Mouse (Mus musculus) hindbrain, embryonic 16.5 days (tissue): Measurements from ENCODE around the gene Ube4a. TPM values are rescaled to one million over a fixed set of nuclear protein-coding genes. Genes with fewer than 3 reads are reported as not detected.
"Not testable (repeated sequence)": the region's sequence is repeated elsewhere in the genome, so short reads cannot be mapped to it uniquely, and the experiment has no call there.

ENCODE experiments used
- ATAC-seq: fragments of 200-750 bp; cut with Nextera tagmentation; 2 replicates; pipeline ENCODE4 v1.8.0; 2017; ENCODE audit warnings: moderate TSS enrichment, moderate library complexity
- H3K27ac ChIP-seq: fragments of 300-500 bp; sonication (generic); 2 replicates; pipeline ENCODE4 v1.5.1; 2014; ENCODE audit warnings: low read depth, mild to moderate bottlenecking, control low read depth, low read length, moderate library complexity
- H3K27me3 ChIP-seq: fragments of 300-500 bp; sonication (generic); replicated peaks from 2 replicates; pipeline ENCODE4 v1.6.1; 2014; ENCODE audit warnings: low read length; ENCODE audit not compliant: control insufficient read depth, insufficient read depth
- H3K36me3 ChIP-seq: fragments of 300-500 bp; sonication (generic); 2 replicates; pipeline ENCODE4 v1.6.1; 2014; ENCODE audit warnings: mild to moderate bottlenecking, low read length, moderate library complexity, mixed read lengths; ENCODE audit not compliant: control insufficient read depth, insufficient read depth
- H3K4me1 ChIP-seq: fragments of 300-500 bp; sonication (generic); 2 replicates; pipeline ENCODE4 v1.6.1; 2014; ENCODE audit warnings: low read depth, low read length; ENCODE audit not compliant: control insufficient read depth, insufficient read depth
- H3K4me2 ChIP-seq: fragments of 300-500 bp; sonication (generic); 2 replicates; pipeline ENCODE4 v1.6.1; 2014; ENCODE audit warnings: mild to moderate bottlenecking, low read length, control low read depth, moderate library complexity
- H3K4me3 ChIP-seq: fragments of 300-500 bp; sonication (generic); 2 replicates; pipeline ENCODE4 v1.5.1; 2014; ENCODE audit warnings: mild to moderate bottlenecking, low read length, control low read depth, moderate library complexity
- H3K9ac ChIP-seq: fragments of 300-500 bp; sonication (generic); 2 replicates; pipeline ENCODE4 v1.6.1; 2014; ENCODE audit warnings: low read depth, mild to moderate bottlenecking, control low read depth, low read length, moderate library complexity
- H3K9me3 ChIP-seq: fragments of 300-500 bp; sonication (generic); 2 replicates; pipeline ENCODE4 v1.6.1; 2014; ENCODE audit warnings: mild to moderate bottlenecking, low read length, moderate library complexity; ENCODE audit not compliant: control insufficient read depth
- WGBS: fragments of 180-500 bp; shearing (Covaris S2); extraction: QIAGEN DNeasy Blood & Tissue Kit; methylation state at CpG from one replicate; pipeline ENCODE4 v1.1.7; 2014; 5-methylcytosine and 5-hydroxymethylcytosine counted together
- polyA plus RNA-seq: library from polyadenylated mRNA; unstranded; fragments of >200 nt; fragmentation: Nextera tagmentation; extraction: Ambion mirVana; gene quantifications from 2 replicates; pipeline ENCODE4 v1.2.1, GENCODE M21; 2015

Ube4a gene
- polyA plus RNA-seq, 1 experiment from 2014 or later, result 31.8 TPM

- ATAC-seq, result no peak
- Histone ChIP-seq H3K36me3 (no peaks in the 10 kb centered on the region), H3K4me1 (no peaks in the 10 kb centered on the region), H3K9ac (no peak overlapping the region), H3K9me3 (no peaks in the 10 kb centered on the region), H3K27ac (no peak overlapping the region), H3K27me3 (no peaks in the 10 kb centered on the region), H3K4me2 (no peak overlapping the region), H3K4me3 (no peak overlapping the region)
- 82% methylated on average over 2 of the region's 2 CpGs for WGBS
These were observed 17.6 kb upstream of the Ube4a start for GRCm38 (mm10) chr9:44983001-44983400.

- no peak for ATAC-seq
- Histone ChIP-seq H3K9ac (no peak overlapping the region), H3K27ac (no peak overlapping the region), H3K9me3 (no peaks in the 10 kb centered on the region), H3K27me3 (no peaks in the 10 kb centered on the region), H3K4me1 (no peaks in the 10 kb centered on the region), H3K4me2 (no peak overlapping the region), H3K4me3 (no peak overlapping the region), H3K36me3 (no peaks in the 10 kb centered on the region)
- WGBS, result 98% methylated on average over 3 of the region's 3 CpGs
These were observed 17.1 kb upstream of the Ube4a start for GRCm38 (mm10) chr9:44982531-44982930.

- Histone ChIP-seq H3K4me2 (no peak overlapping the region), H3K36me3 (no peaks in the 10 kb centered on the region), H3K4me1 (no peaks in the 10 kb centered on the region), H3K9ac (no peak overlapping the region), H3K27ac (no peak overlapping the region), H3K4me3 (no peak overlapping the region), H3K27me3 (no peaks in the 10 kb centered on the region), H3K9me3 (no peaks in the 10 kb centered on the region)
- 91% methylated on average over 8 of the region's 8 CpGs for WGBS
- no peak for ATAC-seq
These were observed 16.7 kb upstream of the Ube4a start for GRCm38 (mm10) chr9:44982081-44982480.

GRCm38 (mm10) chr9:44981676-44982075 lies 16.3 kb upstream of the Ube4a start, which contains the start of gene Cd3d:
Gene Cd3d (plus strand): TSS chr9:44981786.
- Histone ChIP-seq H3K9ac (no peak within 1 kb of the TSS), H3K36me3 (no peaks in the 10 kb centered on the region), H3K4me3 (no peak within 1 kb of the TSS), H3K4me1 (no peaks in the 10 kb centered on the region), H3K9me3 (no peaks in the 10 kb centered on the region), H3K4me2 (no peak within 1 kb of the TSS), H3K27ac (no peak within 1 kb of the TSS), H3K27me3 (no peaks in the 10 kb centered on the region)
- ATAC-seq, result no peak
- 84% methylated on average over 4 of the region's 4 CpGs for WGBS

GRCm38 (mm10) chr9:44981104-44981503 lies 15.7 kb upstream of the Ube4a start:
- Histone ChIP-seq H3K9me3 (no peaks in the 10 kb centered on the region), H3K9ac (no peak overlapping the region), H3K4me2 (no peak overlapping the region), H3K27me3 (0 out of 2 replicates have a peak, but pooled peaks cover 2% of the 10 kb centered on the region), H3K4me3 (no peak overlapping the region), H3K36me3 (no peaks in the 10 kb centered on the region), H3K4me1 (no peaks in the 10 kb centered on the region), H3K27ac (no peak overlapping the region)
- 91% methylated on average over 2 of the region's 2 CpGs for WGBS
- no peak for ATAC-seq

GRCm38 (mm10) chr9:44980242-44980641 lies 14.8 kb upstream of the Ube4a start, which contains the start of gene Cd3g:
Gene Cd3g (minus strand): TSS chr9:44980431.
- peaks cover 2% of the 10 kb centered on the region; the same call in 1 of the 2 replicates for H3K27me3 ChIP-seq
- H3K27ac ChIP-seq, result no peak within 1 kb of the TSS
- no peaks in the 10 kb centered on the region for H3K9me3 ChIP-seq
- no peak within 1 kb of the TSS for H3K9ac ChIP-seq
- H3K36me3 ChIP-seq, result no peaks in the 10 kb centered on the region
- ATAC-seq, result no peak
- no peaks in the 10 kb centered on the region for H3K4me1 ChIP-seq
- 73% methylated on average over 3 of the region's 3 CpGs for WGBS
- H3K4me3 ChIP-seq, result no peak within 1 kb of the TSS
- H3K4me2 ChIP-seq, result no peak within 1 kb of the TSS

GRCm38 (mm10) chr9:44979806-44980205 lies 14.4 kb upstream of the Ube4a start:
- Histone ChIP-seq H3K27me3 (peaks cover 5% of the 10 kb centered on the region; the same call in 1 of the 2 replicates), H3K4me1 (no peaks in the 10 kb centered on the region), H3K27ac (no peak overlapping the region), H3K9ac (no peak overlapping the region), H3K36me3 (no peaks in the 10 kb centered on the region), H3K4me3 (no peak overlapping the region), H3K9me3 (no peaks in the 10 kb centered on the region), H3K4me2 (no peak overlapping the region)
- no peak for ATAC-seq
- 81% methylated on average over 7 of the region's 7 CpGs for WGBS

- Histone ChIP-seq H3K4me1 (no peaks in the 10 kb centered on the region), H3K9ac (no peak overlapping the region), H3K4me2 (no peak overlapping the region), H3K9me3 (no peaks in the 10 kb centered on the region), H3K4me3 (no peak overlapping the region), H3K36me3 (no peaks in the 10 kb centered on the region), H3K27me3 (peaks cover 7% of the 10 kb centered on the region), H3K27ac (no peak overlapping the region)
- WGBS, result 77% methylated on average over 6 of the region's 6 CpGs
- ATAC-seq, result no peak
These were observed 12.4 kb upstream of the Ube4a start for GRCm38 (mm10) chr9:44977813-44978212.

GRCm38 (mm10) chr9:44969450-44969849 lies 4.0 kb upstream of the Ube4a start:
- Histone ChIP-seq H3K4me3 (no peak overlapping the region), H3K9me3 (no peaks in the 10 kb centered on the region), H3K36me3 (no peaks in the 10 kb centered on the region), H3K4me2 (no peak overlapping the region), H3K27me3 (peaks cover 8% of the 10 kb centered on the region), H3K4me1 (peaks cover 8% of the 10 kb centered on the region), H3K27ac (no peak overlapping the region), H3K9ac (no peak overlapping the region)
- no peak for ATAC-seq
- 71% methylated on average over 1 of the region's 1 CpGs for WGBS

GRCm38 (mm10) chr9:44967763-44968162 lies 2.4 kb upstream of the Ube4a start:
- not testable (repeated sequence) for H3K9ac ChIP-seq, H3K27me3 ChIP-seq, H3K4me2 ChIP-seq, H3K27ac ChIP-seq, ATAC-seq, H3K4me3 ChIP-seq, H3K36me3 ChIP-seq, H3K9me3 ChIP-seq
- 88% methylated on average over 5 of the region's 5 CpGs for WGBS
- peaks cover 13% of the 10 kb centered on the region for H3K4me1 ChIP-seq
